Mouse (Mus musculus) MN1 (cell line): ENCODE results near the gene Atp8b2.

Experiments used
- DNase-seq: peaks from one replicate; pipeline ENCODE4 v3.0.0-alpha.2; 2016; ENCODE audit warnings: low spot score

Gene Atp8b2

DNA sequence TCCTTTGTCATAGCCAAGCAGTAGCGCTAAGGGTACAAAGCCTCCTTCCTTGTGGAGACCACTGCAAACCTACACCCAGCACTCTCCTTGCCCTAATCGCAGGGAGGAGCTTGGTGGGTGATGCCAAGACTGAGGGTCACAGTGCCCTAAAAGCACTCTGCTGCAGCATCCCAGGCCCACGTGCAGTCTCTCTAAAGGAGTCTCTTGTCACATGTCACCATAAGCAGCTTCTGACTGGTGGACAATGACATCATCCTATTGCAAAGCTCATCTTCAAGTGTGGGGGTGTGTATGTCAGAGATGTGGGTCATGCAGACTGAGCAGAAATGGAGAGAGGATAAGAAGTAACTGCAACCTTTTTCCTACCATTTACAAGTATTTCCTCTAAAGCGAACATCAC lies 3.9 kb downstream of the Atp8b2 start:
- peak; percentile 82 for DNase-seq

DNA sequence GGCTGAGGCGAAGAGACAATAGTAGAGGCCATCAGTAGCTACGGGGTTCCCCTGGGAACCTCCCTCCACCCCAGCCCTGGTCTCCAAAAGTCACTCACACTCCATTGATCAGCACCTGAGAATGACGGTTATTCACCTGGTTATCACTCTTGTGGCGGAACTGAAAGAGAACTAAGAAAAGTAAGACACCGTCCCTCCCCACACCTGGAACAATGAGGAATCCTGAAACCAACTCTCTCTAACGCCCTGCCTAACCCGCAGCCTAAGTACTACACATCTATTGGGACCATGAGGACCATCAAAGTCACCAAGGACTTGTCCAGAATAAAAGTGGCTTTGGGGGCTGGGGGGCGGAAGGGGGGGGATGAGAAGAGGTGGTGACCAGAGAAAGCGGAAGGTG lies 5.4 kb downstream of the Atp8b2 start:
- DNase-seq, result no peak

GRCm38 (mm10) chr3:89956177-89956971 lies 6.9 kb downstream of the Atp8b2 start:
- DNase-seq, result no peak

GRCm38 (mm10) chr3:89953420-89953819 lies 9.9 kb downstream of the Atp8b2 start:
- DNase-seq, result peak; percentile 88

GRCm38 (mm10) chr3:89948655-89949054 lies 14.7 kb downstream of the Atp8b2 start:
- peak; percentile 54 for DNase-seq

- no peak for DNase-seq
These were observed 15.3 kb downstream of the Atp8b2 start for GRCm38 (mm10) chr3:89948021-89948420.

DNA sequence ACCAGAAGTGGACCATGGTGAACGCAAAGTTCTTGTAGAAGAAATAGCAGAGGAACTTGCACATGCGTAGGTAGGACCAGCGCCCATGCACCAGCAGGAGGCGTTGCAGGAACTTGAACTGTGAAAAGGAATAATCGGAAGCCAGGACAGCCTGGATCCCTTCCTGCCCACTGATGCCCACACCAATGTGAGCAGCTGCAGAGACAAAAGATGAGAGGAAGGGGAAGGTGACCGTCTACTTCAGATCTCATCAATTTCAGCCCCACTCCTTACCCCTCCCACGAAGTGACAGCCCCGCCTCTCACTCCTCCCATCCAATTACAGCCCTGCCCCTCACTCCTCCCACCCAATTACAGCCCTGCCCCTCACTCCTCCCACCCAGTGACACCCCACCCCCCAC lies 18.3 kb downstream of the Atp8b2 start:
- DNase-seq, result no peak

DNA sequence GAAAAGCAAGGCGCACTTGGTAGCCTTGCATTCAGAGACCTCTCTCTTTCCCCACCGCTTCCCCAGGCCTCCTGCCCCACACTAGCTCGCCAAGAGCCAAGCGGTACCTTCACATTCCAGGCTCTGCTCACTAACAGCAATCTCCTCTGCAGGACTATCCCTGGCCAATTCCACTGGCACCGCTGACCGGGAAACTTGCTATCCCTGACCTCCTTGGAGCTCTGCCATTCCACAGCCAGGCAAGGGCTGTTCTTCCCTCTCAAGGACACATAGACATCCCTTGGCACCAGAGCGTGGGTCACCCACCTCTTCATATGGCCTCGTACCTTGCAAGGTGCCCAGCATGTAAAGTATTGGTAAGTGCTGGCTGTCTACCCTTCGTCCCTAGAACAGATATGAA lies 20.4 kb downstream of the Atp8b2 start:
- no peak for DNase-seq

DNA sequence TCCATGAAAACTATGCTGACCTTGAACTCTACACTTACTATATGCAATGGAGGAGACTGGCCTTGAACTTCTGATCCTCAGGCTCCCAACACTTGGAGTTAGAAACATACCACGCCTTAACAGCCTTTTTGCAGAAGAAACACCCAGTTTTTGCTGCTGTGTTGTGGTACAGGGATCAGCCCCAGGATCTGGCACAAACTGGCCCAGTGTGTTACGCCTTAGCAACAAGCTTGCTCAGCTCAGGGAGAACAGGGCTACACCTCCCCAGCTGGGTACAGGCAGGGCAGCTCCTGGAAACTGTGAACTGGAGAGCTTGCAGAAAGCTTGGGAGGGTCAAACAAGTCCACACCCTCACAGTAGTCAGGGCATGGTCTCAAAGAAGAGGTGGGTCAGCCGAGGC lies 26.8 kb downstream of the Atp8b2 start:
- DNase-seq, result no peak

GRCm38 (mm10) chr3:89932925-89933324 lies 30.4 kb downstream of the Atp8b2 start:
- DNase-seq, result no peak

DNA sequence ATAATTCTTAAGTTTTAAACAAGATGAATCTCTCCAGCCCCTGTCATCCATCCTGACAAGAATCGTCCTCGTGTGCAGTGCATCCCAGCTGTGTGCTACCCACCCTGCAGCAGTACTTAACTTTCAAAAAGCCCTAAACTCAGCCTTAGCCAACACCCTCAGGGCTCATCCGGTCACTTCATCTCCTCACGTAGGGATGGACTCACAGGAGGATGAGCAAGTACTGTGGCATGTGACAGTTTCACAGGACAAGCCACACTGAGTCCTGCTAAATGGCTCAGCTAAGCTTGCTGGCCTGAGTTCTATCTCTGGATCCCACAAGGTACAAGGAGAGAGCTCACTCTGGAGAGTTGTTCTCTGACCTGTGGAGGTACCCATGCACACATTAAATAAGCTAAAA lies 34.4 kb downstream of the Atp8b2 start:
- DNase-seq, result no peak

DNA sequence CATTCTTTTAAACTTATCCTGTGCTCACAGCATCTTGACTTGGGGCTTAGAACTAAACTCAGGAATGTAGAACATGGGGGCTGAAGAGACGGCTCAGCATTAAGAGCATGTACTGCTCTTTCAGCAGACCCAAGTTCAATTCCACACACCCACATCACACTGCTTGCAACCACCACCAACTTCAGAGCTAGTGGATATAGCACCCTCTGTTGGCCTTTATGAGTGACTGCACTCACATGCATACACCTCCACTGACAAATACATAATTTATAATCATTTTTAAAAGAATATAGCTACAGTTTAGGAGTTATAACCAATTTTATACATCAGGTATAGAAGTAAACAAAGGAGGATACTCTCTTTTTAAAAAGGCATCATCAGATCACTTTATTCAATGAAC lies 36.9 kb downstream of the Atp8b2 start:
- no peak for DNase-seq

GRCm38 (mm10) chr3:89920711-89921110 lies 42.6 kb downstream of the Atp8b2 start:
- no peak for DNase-seq

GRCm38 (mm10) chr3:89917408-89917807 lies 45.9 kb downstream of the Atp8b2 start:
- no peak for DNase-seq

DNA sequence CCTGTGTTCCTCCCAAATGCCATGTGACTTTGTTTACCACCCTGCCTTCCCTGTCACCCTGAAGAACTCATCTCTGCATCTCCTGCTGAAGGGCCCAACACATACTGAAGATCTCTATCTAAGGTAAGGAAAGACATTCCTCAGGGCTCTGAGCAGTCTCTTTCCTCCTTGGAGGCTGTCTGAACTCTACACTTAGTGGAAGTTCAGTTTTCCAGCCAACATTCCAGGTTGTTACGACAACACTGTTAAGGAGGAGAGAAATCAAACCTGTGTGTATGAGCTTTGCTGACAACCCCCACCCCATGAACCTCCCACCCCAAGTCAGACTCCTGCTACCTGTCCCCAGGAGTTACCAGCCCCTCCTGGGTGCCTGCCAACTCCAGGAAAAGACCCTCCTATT lies 46.7 kb downstream of the Atp8b2 start:
- no peak for DNase-seq

- no peak for DNase-seq
These were observed 48.6 kb downstream of the Atp8b2 start for GRCm38 (mm10) chr3:89914700-89915099.

DNA sequence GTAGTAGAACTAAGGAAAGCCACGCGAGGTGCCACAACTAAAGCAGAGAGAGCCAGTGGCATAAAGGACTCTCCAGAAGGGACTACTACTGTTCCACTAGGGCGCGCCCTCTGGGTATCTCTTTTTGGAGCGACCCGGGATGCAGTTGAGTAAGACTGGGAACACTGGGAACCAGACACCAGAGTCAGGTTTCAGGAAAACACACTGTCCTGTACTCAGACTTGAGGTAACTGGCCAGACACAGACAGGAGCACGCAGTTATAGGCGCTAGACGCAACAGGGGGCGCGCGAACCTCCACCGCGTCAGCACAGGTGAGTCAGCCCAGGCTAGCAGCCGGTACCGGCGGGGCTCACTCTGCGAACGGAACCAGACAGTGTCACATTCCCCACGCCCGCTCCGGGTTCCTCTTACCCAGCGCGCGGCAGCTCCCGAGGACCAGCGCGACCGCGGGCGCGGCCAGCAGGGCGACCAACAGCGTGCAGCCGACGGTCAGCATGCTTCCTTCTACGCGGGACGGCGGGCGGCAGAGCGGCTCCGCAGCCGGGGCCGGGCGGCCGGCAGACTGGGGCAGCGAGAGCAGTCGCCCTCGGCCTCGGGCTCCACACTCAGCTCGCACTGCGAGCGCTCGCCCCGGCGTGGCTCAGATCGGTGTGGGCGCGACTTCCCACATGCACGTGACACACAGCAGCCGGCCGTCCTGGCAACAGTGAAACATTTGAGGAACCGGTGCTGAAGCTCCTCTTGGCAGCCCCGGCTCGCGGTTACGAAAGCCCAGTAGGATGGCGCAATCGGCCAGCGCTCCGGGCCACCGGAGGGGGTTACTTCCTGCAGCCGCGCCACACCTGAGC lies 50.5 kb downstream of the Atp8b2 start, which contains the start of gene Il6ra:
Gene Il6ra, minus strand, starts transcription at position 654 of the 849 bp plus-strand sequence.
- peak; percentile 88 for DNase-seq

GRCm38 (mm10) chr3:89912108-89912542 lies 51.2 kb downstream of the Atp8b2 start:
- no peak for DNase-seq

GRCm38 (mm10) chr3:89911207-89911606 lies 52.1 kb downstream of the Atp8b2 start:
- no peak for DNase-seq

GRCm38 (mm10) chr3:89909703-89910542 lies 53.4 kb downstream of the Atp8b2 start:
- peak; percentile 61 for DNase-seq

DNA sequence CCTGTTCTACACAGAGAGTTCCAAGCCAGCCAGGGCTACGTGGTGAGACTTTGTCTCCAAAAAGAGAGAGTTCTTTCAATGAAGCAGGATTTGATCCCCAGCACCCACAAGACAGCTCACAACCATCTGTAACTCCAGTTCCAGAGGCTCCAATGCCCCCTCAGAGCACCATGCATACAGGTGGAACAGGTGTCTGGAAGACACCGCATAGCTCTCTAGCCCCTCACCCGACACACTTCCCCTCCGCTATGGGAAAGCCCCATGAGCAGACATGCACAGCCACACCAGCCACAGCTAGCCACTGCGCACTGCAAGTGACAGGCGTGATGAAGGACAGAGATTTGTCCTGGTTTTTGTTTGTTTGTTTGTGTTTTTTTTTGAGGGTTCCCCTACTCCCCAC lies 54.5 kb downstream of the Atp8b2 start:
- DNase-seq, result no peak

- DNase-seq, result no peak
These were observed 55.5 kb downstream of the Atp8b2 start for GRCm38 (mm10) chr3:89907846-89908245.
